Mouse (Mus musculus): ENCODE data around the gene Gmds.

The Gmds gene

GRCm38 (mm10) chr13:32020455-32021249, 317.9 kb downstream of the Gmds start:
- no peak for DNase-seq

- DNase-seq, result no peak
Measured at GRCm38 (mm10) chr13:32019256-32019620, 319.3 kb downstream of the Gmds start.

GRCm38 (mm10) chr13:32018518-32019255, 319.9 kb downstream of the Gmds start:
- DNase-seq, result peak; percentile 83 to 93

GRCm38 (mm10) chr13:32008802-32009201, 329.7 kb downstream of the Gmds start:
- DNase-seq, result no peak

- DNase-seq, result no peak
Measured at GRCm38 (mm10) chr13:32008116-32008641, 330.4 kb downstream of the Gmds start.

GRCm38 (mm10) chr13:31993391-31993790, 345.1 kb downstream of the Gmds start:
- DNase-seq, result no peak

- DNase-seq, result no peak
Measured at GRCm38 (mm10) chr13:31992409-31993201, 345.9 kb downstream of the Gmds start.

- no peak for DNase-seq
Measured at GRCm38 (mm10) chr13:31981198-31981597, 357.3 kb downstream of the Gmds start.

GRCm38 (mm10) chr13:31978126-31978525, 360.4 kb downstream of the Gmds start:
- DNase-seq, result no peak

GRCm38 (mm10) chr13:31974751-31975479, 363.6 kb downstream of the Gmds start:
- DNase-seq, result no peak

GRCm38 (mm10) chr13:31971040-31971501, 367.5 kb downstream of the Gmds start:
- no peak for DNase-seq

- no peak for DNase-seq
Measured at GRCm38 (mm10) chr13:31968272-31968671, 370.3 kb downstream of the Gmds start.

- no peak for DNase-seq
Measured at GRCm38 (mm10) chr13:31966931-31967532, 371.5 kb downstream of the Gmds start.

GRCm38 (mm10) chr13:31960514-31960913, 378.0 kb downstream of the Gmds start:
- DNase-seq, result no peak

- no peak for DNase-seq
Measured at GRCm38 (mm10) chr13:31958346-31959335, 379.9 kb downstream of the Gmds start.

- DNase-seq, result peak; percentile 35 to 49
Measured at GRCm38 (mm10) chr13:31956584-31956983, 382.0 kb downstream of the Gmds start.

- DNase-seq, result no peak
Measured at GRCm38 (mm10) chr13:31956112-31956511, 382.4 kb downstream of the Gmds start.

GRCm38 (mm10) chr13:31955171-31955570, 383.4 kb downstream of the Gmds start:
- DNase-seq, result no peak

GRCm38 (mm10) chr13:31944676-31945210, 393.8 kb downstream of the Gmds start:
- DNase-seq, result no peak
